Mouse (Mus musculus) CH12.LX (cell line): ENCODE results near the gene Mustn1. TPM values are rescaled to one million over a fixed set of nuclear protein-coding genes. Genes with fewer than 3 reads are reported as not detected.

Experiments
- DNase-seq: peaks from one replicate; pipeline ENCODE4 v3.0.0-alpha.2; 2013; ENCODE audit errors: extremely low read depth
- H3K27ac ChIP-seq: 2 replicates; pipeline ENCODE4 v1.5.1; 2012; ENCODE audit warnings: low read depth, mild to moderate bottlenecking, control low read depth, moderate library complexity; ENCODE audit not compliant: insufficient read depth
- H3K27me3 ChIP-seq: replicated peaks from 2 replicates; pipeline ENCODE3; 2012; ENCODE audit warnings: inconsistent platforms
- H3K36me3 ChIP-seq, 2 experiments: replicated peaks in 1 of 2; 2 replicates each; pipeline versions ENCODE3 to v1.6.1; 2012; ENCODE audit warnings: inconsistent platforms in 1 of 2, low read length in 1 of 2, mild to moderate bottlenecking in 1 of 2, mixed read lengths in 1 of 2, moderate library complexity in 1 of 2; ENCODE audit not compliant: control insufficient read depth in 1 of 2, insufficient read depth in 1 of 2
- H3K4me1 ChIP-seq, 2 experiments: 2 replicates each; pipeline ENCODE4 v1.6.1; 2012; ENCODE audit warnings: inconsistent platforms in 1 of 2, moderate library complexity in 1 of 2; ENCODE audit not compliant: insufficient read depth in 2 of 2, control insufficient read depth in 1 of 2
- H3K4me2 ChIP-seq: 2 replicates; pipeline ENCODE4 v1.6.1; 2012; ENCODE audit warnings: low read depth, mild to moderate bottlenecking, control low read depth; ENCODE audit not compliant: poor library complexity, insufficient read depth, severe bottlenecking
- H3K4me3 ChIP-seq, 3 experiments: fragments of 150-350 bp in 1 of 3; sonication (generic) in 1 of 3; replicated peaks in 1 of 3; 2 replicates each; pipeline versions ENCODE3 to v1.5.1; 2011 to 2012; ENCODE audit warnings: low read depth in 2 of 3, low read length in 2 of 3, mild to moderate bottlenecking in 2 of 3, moderate library complexity in 2 of 3, control low read depth in 1 of 3, improper control_type of control experiment in 1 of 3, inconsistent platforms in 1 of 3, mixed read lengths in 1 of 3; ENCODE audit not compliant: poor library complexity in 1 of 3
- H3K79me2 ChIP-seq: replicated peaks from 2 replicates; pipeline ENCODE4 v1.6.1; 2012; ENCODE audit warnings: mild to moderate bottlenecking, moderate library complexity; ENCODE audit not compliant: control insufficient read depth, poor library complexity, insufficient read depth, severe bottlenecking; ENCODE audit errors: extremely low read depth
- H3K9ac ChIP-seq: 2 replicates; pipeline ENCODE4 v1.6.1; 2012; ENCODE audit warnings: low read depth, mild to moderate bottlenecking, control low read depth, moderate library complexity; ENCODE audit not compliant: insufficient read depth
- H3K9me3 ChIP-seq: replicated peaks from 2 replicates; pipeline ENCODE3; 2012; ENCODE audit warnings: low read length, inconsistent platforms, mixed read lengths
- CHD1 ChIP-seq: IDR thresholded peaks from 2 replicates; pipeline ENCODE4 v1.6.1; 2012; ENCODE audit warnings: low read depth, low read length, improper control_type of control experiment, inconsistent platforms
- CHD2 ChIP-seq: IDR thresholded peaks from 2 replicates; pipeline ENCODE4 v1.6.1; 2011; ENCODE audit warnings: low read length, improper control_type of control experiment
- E2F4 ChIP-seq: IDR thresholded peaks from 2 replicates; pipeline ENCODE4 v1.6.1; 2011; ENCODE audit warnings: low read depth, low read length, improper control_type of control experiment; ENCODE audit not compliant: insufficient replicate concordance
- ETS1 ChIP-seq: conservative IDR thresholded peaks from 2 replicates; pipeline ENCODE4 v1.6.1; 2012; ENCODE audit warnings: low read depth, mild to moderate bottlenecking, inconsistent platforms, low read length, improper control_type of control experiment, moderate library complexity
- GABPA ChIP-seq: IDR thresholded peaks from 2 replicates; pipeline ENCODE4 v1.6.1; 2012; ENCODE audit warnings: low read depth, low read length, improper control_type of control experiment, inconsistent platforms; ENCODE audit not compliant: insufficient replicate concordance
- HCFC1 ChIP-seq: IDR thresholded peaks from 2 replicates; pipeline ENCODE4 v1.6.1; 2012; ENCODE audit warnings: low read depth, mild to moderate bottlenecking, inconsistent platforms, low read length, improper control_type of control experiment
- IRF4 ChIP-seq: IDR thresholded peaks from 2 replicates; pipeline ENCODE4 v1.6.1; 2014; ENCODE audit warnings: low read depth, mild to moderate bottlenecking, inconsistent platforms, low read length, improper control_type of control experiment
- KAT2A ChIP-seq: IDR thresholded peaks from 2 replicates; pipeline ENCODE4 v1.6.1; 2012; ENCODE audit warnings: low read length, improper control_type of control experiment, inconsistent platforms; ENCODE audit not compliant: insufficient replicate concordance
- MAFK ChIP-seq: IDR thresholded peaks from 2 replicates; pipeline ENCODE4 v1.6.1; 2011; ENCODE audit warnings: low read length, improper control_type of control experiment; ENCODE audit not compliant: insufficient replicate concordance
- MAX ChIP-seq: IDR thresholded peaks from 2 replicates; pipeline ENCODE4 v1.6.1; 2011; ENCODE audit warnings: low read length, improper control_type of control experiment
- MAZ ChIP-seq: IDR thresholded peaks from 2 replicates; pipeline ENCODE4 v1.6.1; 2012; ENCODE audit warnings: low read depth, mild to moderate bottlenecking, inconsistent platforms, low read length, improper control_type of control experiment, moderate library complexity
- MXI1 ChIP-seq: IDR thresholded peaks from 2 replicates; pipeline ENCODE4 v1.6.1; 2011; ENCODE audit warnings: mild to moderate bottlenecking, low read depth, low read length, improper control_type of control experiment
- PAX5 ChIP-seq: IDR thresholded peaks from 2 replicates; pipeline ENCODE4 v1.6.1; 2012; ENCODE audit warnings: low read length, inconsistent platforms, mixed read lengths
- POLR2A ChIP-seq: IDR thresholded peaks from 2 replicates; pipeline ENCODE4 v1.6.1; 2011; ENCODE audit warnings: low read depth, mild to moderate bottlenecking, improper control_type of control experiment, low read length
- RAD21 ChIP-seq: IDR thresholded peaks from 2 replicates; pipeline ENCODE4 v1.6.1; 2011; ENCODE audit warnings: low read depth, mild to moderate bottlenecking, low read length, improper control_type of control experiment, moderate library complexity
- SIN3A ChIP-seq: IDR thresholded peaks from 2 replicates; pipeline ENCODE4 v1.6.1; 2012; ENCODE audit warnings: low read length, improper control_type of control experiment, inconsistent platforms
- SMC3 ChIP-seq: IDR thresholded peaks from 2 replicates; pipeline ENCODE4 v1.6.1; 2011; ENCODE audit warnings: low read depth, low read length, improper control_type of control experiment
- UBTF ChIP-seq: IDR thresholded peaks from 2 replicates; pipeline ENCODE4 v1.6.1; 2012; ENCODE audit warnings: low read depth, mild to moderate bottlenecking, inconsistent platforms, low read length, improper control_type of control experiment, moderate library complexity
- ZKSCAN1 ChIP-seq: IDR thresholded peaks from 2 replicates; pipeline ENCODE4 v1.6.1; 2012; ENCODE audit warnings: low read depth, inconsistent platforms, low read length, improper control_type of control experiment, borderline replicate concordance
- ZNF384 ChIP-seq: IDR thresholded peaks from 2 replicates; pipeline ENCODE4 v1.6.1; 2012; ENCODE audit warnings: low read depth, low read length, improper control_type of control experiment, inconsistent platforms
- dilution Hi-C: fragments of 300-500 bp; cut with MboI; formaldehyde crosslinking; loops from 2 replicates; pipeline ENCODE4 v1.14.3; 2020; ENCODE audit warnings: low sequenced_read_pairs; ENCODE audit not compliant: extremely low pct_unique_long_range_greater_than_20kb, extremely low pct_ligation_motif_present
- in situ Hi-C: fragments of 300-500 bp; cut with MboI; formaldehyde crosslinking; loops from 3 replicates; pipeline ENCODE4 v1.14.3; 2019; ENCODE audit warnings: low sequenced_read_pairs, low pct_ligation_motif_present, low pct_unique_long_range_greater_than_20kb, mixed read lengths
- polyA plus RNA-seq: library from polyadenylated mRNA; unstranded; fragments of >175 nt; gene quantifications from 2 replicates; pipeline ENCODE4 v1.2.1, GENCODE M21; 2012; ENCODE audit warnings: low read depth; ENCODE audit not compliant: insufficient read length
- total RNA-seq, 2 experiments: library from RNA; depleted of rRNA; stranded (reverse); fragments of 300-350 nt in 1 of 2; fragments of >200 nt in 1 of 2; gene quantifications; 2 replicates each; pipeline ENCODE4 v1.2.3; 2012 to 2014

The Mustn1 gene
- total and polyA plus RNA-seq, 3 experiments, result 0.19 to 0.44 (median 0.30) TPM

DNA sequence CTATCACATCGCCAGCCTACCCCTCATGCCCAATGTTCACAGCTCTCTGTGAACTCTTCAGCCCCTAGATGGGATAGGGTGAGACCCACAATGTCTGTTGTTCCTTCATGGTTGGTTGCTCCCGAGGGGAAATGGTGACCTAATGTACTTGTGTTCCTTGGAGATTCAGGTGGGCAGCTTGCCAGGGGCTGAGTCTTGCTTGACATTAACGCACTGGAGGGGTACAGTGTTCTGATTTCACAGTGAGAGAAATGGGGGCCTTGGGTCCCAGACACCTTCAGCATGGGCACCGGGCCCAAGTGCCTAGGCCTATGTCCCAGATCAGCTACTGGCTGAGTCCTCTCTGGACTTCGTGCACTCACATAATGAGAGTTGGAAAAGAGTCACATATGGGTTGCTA lies 34.4 kb downstream of the Mustn1 start:
- Histone ChIP-seq H3K9ac (no peak overlapping the region), H3K36me3 (no peaks in the 10 kb centered on the region), H3K27me3 (peaks cover 3% of the 10 kb centered on the region), H3K4me2 (no peak overlapping the region), H3K9me3 (no peaks in the 10 kb centered on the region), H3K4me3 (no peak overlapping the region), H3K4me1 (peaks cover 0 to 7% of the 10 kb centered on the region in 2 experiments; a peak in 2 of 4 replicates)
- in situ Hi-C loops, result no loop called here
- dilution Hi-C loops, result no loop called here
- TF ChIP-seq HCFC1 (no peak), KAT2A (no peak), PAX5 (no peak), ZNF384 (no peak), UBTF (no peak), E2F4 (no peak)
- TF ChIP-seq, all 38 proteins: peak for 0
- H3K27ac ChIP-seq, result no peak overlapping the region
- no peak for DNase-seq
- no peaks in the 10 kb centered on the region for H3K79me2 ChIP-seq

DNA sequence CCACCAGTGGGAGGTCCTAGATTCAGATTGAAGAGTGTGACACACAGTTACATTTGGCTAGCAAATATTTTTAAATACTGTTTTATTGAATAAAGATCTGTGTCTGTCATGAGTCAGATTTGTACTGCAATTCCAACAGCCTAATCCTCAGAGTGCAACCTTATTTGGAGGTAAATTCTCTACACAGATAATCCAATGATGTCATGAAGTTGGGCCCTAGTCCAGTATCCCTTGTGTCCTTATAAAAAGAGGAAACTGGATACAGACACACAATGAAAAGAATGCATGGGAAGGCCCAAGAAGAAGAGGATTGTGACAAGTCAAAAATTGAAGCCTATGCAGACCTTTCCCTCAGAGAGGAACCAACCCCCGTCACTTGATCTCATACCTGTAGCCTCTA lies 37.5 kb downstream of the Mustn1 start:
- DNase-seq, result no peak
- peaks cover 0 to 14% of the 10 kb centered on the region in 2 experiments; a peak in 2 of 4 replicates for H3K4me1 ChIP-seq
- no peak overlapping the region for H3K4me2 ChIP-seq
- dilution Hi-C loops, result no loop called here
- no peak for TF ChIP-seq ETS1
- no peak for TF ChIP-seq IRF4
- TF ChIP-seq PAX5, result no peak
- no peak for TF ChIP-seq UBTF
- no peak for TF ChIP-seq MAX
- TF ChIP-seq HCFC1, result no peak
- no peak for TF ChIP-seq KAT2A
- TF ChIP-seq ZKSCAN1, result no peak
- TF ChIP-seq MAFK, result no peak
- no peak for TF ChIP-seq CHD2
- no peak for TF ChIP-seq SIN3A
- no peak for TF ChIP-seq POLR2A
- TF ChIP-seq MXI1, result no peak
- no peak for TF ChIP-seq RAD21
- no peak for TF ChIP-seq MAZ
- no peak for TF ChIP-seq CHD1
- TF ChIP-seq GABPA, result no peak
- no peak for TF ChIP-seq SMC3
- in situ Hi-C loops, result no loop called here
- no peak overlapping the region for H3K27ac ChIP-seq
- H3K4me3 ChIP-seq, result no peak overlapping the region
- H3K9me3 ChIP-seq, result no peaks in the 10 kb centered on the region
- H3K79me2 ChIP-seq, result no peaks in the 10 kb centered on the region
- no peak overlapping the region for H3K9ac ChIP-seq
- peaks cover 19% of the 10 kb centered on the region for H3K27me3 ChIP-seq
- no peaks in the 10 kb centered on the region for H3K36me3 ChIP-seq
